Mouse (Mus musculus): Measurements from ENCODE around the gene Etv6. TPM values are rescaled to one million over a fixed set of nuclear protein-coding genes. Genes with fewer than 3 reads are reported as not detected.

The Etv6 gene
- polyA plus RNA-seq, 1 experiment from 2014 or later: 10.4 TPM

DNA sequence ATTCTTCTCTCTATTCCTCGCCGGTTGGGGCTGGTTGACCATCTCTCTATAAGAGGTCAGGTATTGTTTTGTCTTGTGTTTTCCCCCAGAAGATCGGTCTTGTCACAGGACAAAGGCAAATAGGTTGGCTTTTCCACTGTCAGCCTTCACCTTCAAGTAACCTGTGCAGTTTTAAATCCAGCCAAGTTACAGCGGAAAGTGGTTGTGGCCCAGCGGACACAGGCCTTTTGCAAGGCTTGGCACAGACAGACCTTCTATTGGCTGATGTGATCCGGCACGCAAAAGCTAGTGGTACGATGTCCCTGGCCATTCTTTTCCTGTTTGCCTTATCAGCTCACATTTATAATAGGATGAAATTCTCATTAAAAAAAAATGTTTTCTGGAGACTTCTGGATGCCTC is 3.9 kb downstream of the Etv6 start:
- H3K4me2 ChIP-seq (ENCODE audit: low read depth, low read length): peak overlapping the region; percentile 66; the same call in 1 of the 2 replicates
- no peaks in the 10 kb centered on the region for H3K9me3 ChIP-seq (replicated peaks; ENCODE audit: control insufficient read depth, low read length)
- H3K27ac ChIP-seq (ENCODE audit: low read length): 0 out of 2 replicates have a peak overlapping the region, but pooled peaks have one; percentile 16
- WGBS: 65% methylated on average over 8 of the region's 8 CpGs
- peaks cover 46% of the 10 kb centered on the region for H3K4me1 ChIP-seq (ENCODE audit: control insufficient read depth, insufficient read depth, low read length)
- H3K27me3 ChIP-seq (ENCODE audit: control insufficient read depth, insufficient read depth, low read length): no peaks in the 10 kb centered on the region
- no peaks in the 10 kb centered on the region for H3K36me3 ChIP-seq (ENCODE audit: control insufficient read depth, insufficient read depth, low read length)
- H3K4me3 ChIP-seq (replicated peaks; ENCODE audit: low read length): no peak overlapping the region
- ATAC-seq (ENCODE audit: insufficient read depth, low FRiP score): no peak
- H3K9ac ChIP-seq (ENCODE audit: low read length): peak overlapping the region; percentile 56

DNA sequence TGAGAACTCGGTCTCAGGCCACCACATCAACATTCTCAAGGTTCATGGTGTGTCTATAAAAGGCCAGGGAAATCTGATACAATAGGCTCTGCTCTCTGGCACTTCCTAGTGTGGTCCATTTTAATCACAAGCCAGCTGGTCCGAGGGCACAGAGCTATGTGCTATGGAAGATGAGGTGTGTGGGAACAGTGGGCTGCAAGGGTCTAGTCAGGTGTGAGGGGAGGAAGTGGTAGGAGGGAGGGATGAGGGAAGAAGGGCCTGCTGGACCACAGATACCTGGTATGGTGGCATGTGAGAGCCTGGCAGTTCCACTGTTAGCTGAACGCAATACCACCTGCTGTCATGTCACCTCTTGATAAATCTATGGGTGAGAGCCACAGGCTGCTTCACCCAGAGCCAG is 4.8 kb downstream of the Etv6 start:
- no peaks in the 10 kb centered on the region for H3K27me3 ChIP-seq (ENCODE audit: control insufficient read depth, insufficient read depth, low read length)
- H3K4me2 ChIP-seq (ENCODE audit: low read depth, low read length): no peak overlapping the region
- no peaks in the 10 kb centered on the region for H3K9me3 ChIP-seq (replicated peaks; ENCODE audit: control insufficient read depth, low read length)
- H3K4me1 ChIP-seq (ENCODE audit: control insufficient read depth, insufficient read depth, low read length): peaks cover 53% of the 10 kb centered on the region
- H3K27ac ChIP-seq (ENCODE audit: low read length): no peak overlapping the region
- WGBS: 57% methylated on average over 3 of the region's 3 CpGs
- no peak overlapping the region for H3K4me3 ChIP-seq (replicated peaks; ENCODE audit: low read length)
- H3K9ac ChIP-seq (ENCODE audit: low read length): no peak overlapping the region
- no peaks in the 10 kb centered on the region for H3K36me3 ChIP-seq (ENCODE audit: control insufficient read depth, insufficient read depth, low read length)
- ATAC-seq (ENCODE audit: insufficient read depth, low FRiP score): no peak

DNA sequence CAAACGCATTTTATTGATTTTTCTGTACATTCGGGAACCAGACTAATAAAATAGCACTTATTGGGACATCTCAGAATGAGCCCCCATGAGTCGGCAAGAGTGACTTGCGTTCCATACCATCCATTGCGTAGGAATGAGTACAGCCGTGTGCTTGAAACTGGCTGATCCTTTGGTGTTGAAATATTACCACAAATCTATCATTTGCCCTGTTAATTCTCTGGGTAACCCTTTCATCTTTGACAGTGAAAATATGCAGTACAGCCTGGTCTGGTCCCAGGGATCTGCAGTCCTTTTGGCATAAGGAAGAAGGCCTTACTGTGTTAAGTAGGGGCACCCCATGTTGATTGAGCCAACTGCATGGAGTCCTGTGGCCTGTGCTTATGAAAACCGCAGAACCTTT is 5.8 kb downstream of the Etv6 start:
- H3K9me3 ChIP-seq (replicated peaks; ENCODE audit: control insufficient read depth, low read length): no peaks in the 10 kb centered on the region
- H3K4me2 ChIP-seq (ENCODE audit: low read depth, low read length): no peak overlapping the region
- no peak for ATAC-seq (ENCODE audit: insufficient read depth, low FRiP score)
- 66% methylated on average over 7 of the region's 7 CpGs for WGBS
- no peak overlapping the region for H3K4me3 ChIP-seq (replicated peaks; ENCODE audit: low read length)
- H3K27ac ChIP-seq (ENCODE audit: low read length): no peak overlapping the region
- no peaks in the 10 kb centered on the region for H3K36me3 ChIP-seq (ENCODE audit: control insufficient read depth, insufficient read depth, low read length)
- H3K9ac ChIP-seq (ENCODE audit: low read length): no peak overlapping the region
- H3K4me1 ChIP-seq (ENCODE audit: control insufficient read depth, insufficient read depth, low read length): peaks cover 60% of the 10 kb centered on the region
- no peaks in the 10 kb centered on the region for H3K27me3 ChIP-seq (ENCODE audit: control insufficient read depth, insufficient read depth, low read length)

DNA sequence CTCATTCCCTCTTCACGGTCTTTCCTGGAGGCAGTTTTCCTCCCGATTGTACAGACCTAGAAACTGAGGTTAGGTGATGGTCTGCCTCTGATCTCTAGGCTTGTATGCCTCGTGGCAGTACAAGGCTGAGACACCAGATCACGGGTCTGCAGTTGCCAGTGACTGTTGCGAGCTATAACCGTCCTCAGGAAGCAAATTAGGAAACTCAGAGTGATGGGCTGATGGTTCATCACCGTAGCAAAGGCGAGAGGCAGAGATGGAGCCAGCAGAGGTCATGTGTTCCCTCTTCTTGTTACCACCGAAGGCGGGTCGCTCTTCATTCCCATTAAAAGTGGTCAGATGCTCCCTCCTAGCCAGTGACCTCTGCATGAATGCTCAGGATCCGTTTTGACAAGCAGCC is 6.4 kb downstream of the Etv6 start:
- Histone ChIP-seq H3K36me3 (ENCODE audit: control insufficient read depth, insufficient read depth, low read length) (no peaks in the 10 kb centered on the region), H3K27me3 (ENCODE audit: control insufficient read depth, insufficient read depth, low read length) (no peaks in the 10 kb centered on the region), H3K4me3 (replicated peaks; ENCODE audit: low read length) (no peak overlapping the region), H3K4me1 (ENCODE audit: control insufficient read depth, insufficient read depth, low read length) (peaks cover 60% of the 10 kb centered on the region), H3K9ac (ENCODE audit: low read length) (no peak overlapping the region), H3K27ac (ENCODE audit: low read length) (no peak overlapping the region), H3K4me2 (ENCODE audit: low read depth, low read length) (no peak overlapping the region), H3K9me3 (replicated peaks; ENCODE audit: control insufficient read depth, low read length) (no peaks in the 10 kb centered on the region)
- ATAC-seq (ENCODE audit: insufficient read depth, low FRiP score): no peak
- 45% methylated on average over 12 of the region's 12 CpGs for WGBS

DNA sequence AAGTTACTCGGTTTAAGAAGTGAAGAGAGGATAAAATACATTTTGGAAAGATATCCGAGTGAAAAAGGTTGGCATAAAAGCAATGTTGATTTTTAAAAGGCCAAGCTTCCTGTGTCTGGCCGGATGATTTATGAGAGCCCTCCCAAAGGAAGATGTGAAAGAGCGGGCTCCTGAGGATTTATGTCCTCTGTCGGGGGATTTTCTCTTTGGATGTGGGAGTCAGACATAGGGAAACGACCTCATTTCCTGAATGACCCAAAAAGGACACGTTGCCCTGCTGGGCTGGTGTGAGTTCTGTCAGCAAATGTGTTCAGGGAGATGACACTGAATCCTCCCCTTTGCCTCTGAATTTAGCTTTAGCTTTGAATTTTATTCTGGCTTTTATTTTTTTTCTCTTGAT is 8.0 kb downstream of the Etv6 start:
- ATAC-seq (ENCODE audit: insufficient read depth, low FRiP score): no peak
- Histone ChIP-seq H3K9ac (ENCODE audit: low read length) (no peak overlapping the region), H3K27ac (ENCODE audit: low read length) (peak overlapping the region; percentile 58), H3K4me2 (ENCODE audit: low read depth, low read length) (no peak overlapping the region), H3K9me3 (replicated peaks; ENCODE audit: control insufficient read depth, low read length) (no peaks in the 10 kb centered on the region), H3K4me3 (replicated peaks; ENCODE audit: low read length) (no peak overlapping the region), H3K27me3 (ENCODE audit: control insufficient read depth, insufficient read depth, low read length) (no peaks in the 10 kb centered on the region), H3K4me1 (ENCODE audit: control insufficient read depth, insufficient read depth, low read length) (peaks cover 48% of the 10 kb centered on the region), H3K36me3 (ENCODE audit: control insufficient read depth, insufficient read depth, low read length) (no peaks in the 10 kb centered on the region)
- 18% methylated on average over 7 of the region's 7 CpGs for WGBS

DNA sequence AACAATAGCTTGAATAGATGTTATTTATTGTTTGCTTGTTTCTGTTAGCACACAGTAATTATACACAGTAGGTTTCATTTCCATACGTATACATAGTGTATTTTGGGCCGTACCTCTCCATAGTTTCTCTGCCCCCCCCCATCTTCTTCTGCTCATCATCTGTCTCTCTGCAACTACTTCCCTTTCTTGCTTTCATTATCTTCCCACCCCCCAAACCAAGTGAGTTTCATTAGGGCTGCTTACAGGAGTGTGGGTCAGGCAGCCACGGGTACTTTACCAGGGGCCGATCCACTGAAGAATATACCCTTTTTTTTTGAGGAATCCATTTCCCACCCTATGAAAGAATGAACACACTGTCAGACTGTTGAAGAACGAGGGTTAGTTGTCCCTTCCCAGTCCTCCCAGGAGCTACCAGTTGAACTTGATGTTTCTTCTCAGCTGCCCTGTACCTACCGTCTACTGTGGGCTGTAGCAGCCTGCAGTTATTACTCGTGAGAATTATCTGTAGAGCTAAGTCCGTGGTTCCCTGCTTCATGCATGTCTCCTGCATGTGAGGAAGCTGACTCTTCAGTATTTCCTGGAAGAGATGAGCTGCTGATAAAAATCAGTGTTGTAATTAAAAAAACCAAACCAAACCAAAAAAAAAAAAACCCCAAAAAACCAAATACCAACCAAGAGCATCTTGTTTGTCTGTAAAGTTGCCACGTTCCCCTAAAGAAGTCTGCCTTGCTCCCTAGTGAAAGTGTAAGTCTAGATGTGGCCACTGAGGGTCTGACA is 9.8 kb downstream of the Etv6 start:
- Histone ChIP-seq H3K4me3 (replicated peaks; ENCODE audit: low read length) (no peak overlapping the region), H3K27me3 (ENCODE audit: control insufficient read depth, insufficient read depth, low read length) (no peaks in the 10 kb centered on the region), H3K27ac (ENCODE audit: low read length) (0 out of 2 replicates have a peak overlapping the region, but pooled peaks have one; percentile 20), H3K9ac (ENCODE audit: low read length) (no peak overlapping the region), H3K4me1 (ENCODE audit: control insufficient read depth, insufficient read depth, low read length) (peaks cover 41% of the 10 kb centered on the region), H3K4me2 (ENCODE audit: low read depth, low read length) (no peak overlapping the region), H3K9me3 (replicated peaks; ENCODE audit: control insufficient read depth, low read length) (no peaks in the 10 kb centered on the region), H3K36me3 (ENCODE audit: control insufficient read depth, insufficient read depth, low read length) (no peaks in the 10 kb centered on the region)
- no peak for ATAC-seq (ENCODE audit: insufficient read depth, low FRiP score)
- 70% methylated on average over 9 of the region's 9 CpGs for WGBS

DNA sequence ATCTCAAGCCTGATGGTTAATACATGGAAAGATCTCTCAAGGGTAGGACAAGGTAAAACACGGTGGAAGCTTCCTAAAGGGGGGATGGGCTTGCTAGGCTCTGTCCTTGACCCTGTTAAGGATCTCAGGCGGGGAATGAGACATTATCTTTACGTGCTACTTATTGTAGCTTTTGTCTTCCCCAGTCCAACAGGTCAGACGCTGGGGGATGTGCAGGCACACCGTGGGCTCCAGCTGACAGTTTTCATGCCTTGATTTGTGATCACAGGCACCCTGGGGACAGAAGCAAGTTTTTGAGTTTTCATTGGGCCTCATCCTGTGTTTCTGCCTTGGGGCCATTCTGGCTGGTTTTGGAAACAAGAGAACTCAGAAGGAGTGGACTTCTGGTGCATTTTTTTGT is 10.6 kb downstream of the Etv6 start:
- no peak overlapping the region for H3K4me3 ChIP-seq (replicated peaks; ENCODE audit: low read length)
- peaks cover 41% of the 10 kb centered on the region for H3K4me1 ChIP-seq (ENCODE audit: control insufficient read depth, insufficient read depth, low read length)
- WGBS: 48% methylated on average over 5 of the region's 5 CpGs
- no peak overlapping the region for H3K9ac ChIP-seq (ENCODE audit: low read length)
- no peaks in the 10 kb centered on the region for H3K9me3 ChIP-seq (replicated peaks; ENCODE audit: control insufficient read depth, low read length)
- no peak overlapping the region for H3K4me2 ChIP-seq (ENCODE audit: low read depth, low read length)
- no peaks in the 10 kb centered on the region for H3K36me3 ChIP-seq (ENCODE audit: control insufficient read depth, insufficient read depth, low read length)
- no peak for ATAC-seq (ENCODE audit: insufficient read depth, low FRiP score)
- no peak overlapping the region for H3K27ac ChIP-seq (ENCODE audit: low read length)
- no peaks in the 10 kb centered on the region for H3K27me3 ChIP-seq (ENCODE audit: control insufficient read depth, insufficient read depth, low read length)

DNA sequence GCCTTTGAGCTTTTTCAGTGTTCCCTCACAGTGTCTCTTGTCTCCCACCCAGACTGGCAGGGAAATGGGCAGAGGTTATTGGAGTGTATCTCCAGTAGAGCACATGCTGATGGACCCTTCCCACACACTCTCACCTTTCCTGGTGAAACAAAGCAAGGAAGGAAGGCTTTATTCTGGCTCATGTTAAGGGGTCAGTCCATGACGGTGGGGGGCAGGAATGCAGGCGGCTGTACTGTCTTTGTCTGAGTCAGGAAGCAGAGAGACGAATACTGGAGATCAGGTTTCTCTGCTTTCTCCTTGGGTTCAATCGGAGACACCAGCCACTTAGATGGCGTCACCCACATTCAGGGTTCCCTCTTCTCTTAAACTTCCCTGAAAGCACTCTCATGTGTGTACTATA is 11.7 kb downstream of the Etv6 start:
- H3K9ac ChIP-seq (ENCODE audit: low read length): no peak overlapping the region
- H3K27me3 ChIP-seq (ENCODE audit: control insufficient read depth, insufficient read depth, low read length): no peaks in the 10 kb centered on the region
- no peak overlapping the region for H3K4me3 ChIP-seq (replicated peaks; ENCODE audit: low read length)
- H3K36me3 ChIP-seq (ENCODE audit: control insufficient read depth, insufficient read depth, low read length): no peaks in the 10 kb centered on the region
- no peak overlapping the region for H3K27ac ChIP-seq (ENCODE audit: low read length)
- no peak overlapping the region for H3K4me2 ChIP-seq (ENCODE audit: low read depth, low read length)
- peak; percentile 47; the same call in 1 of the 2 replicates for ATAC-seq (ENCODE audit: insufficient read depth, low FRiP score)
- no peaks in the 10 kb centered on the region for H3K9me3 ChIP-seq (replicated peaks; ENCODE audit: control insufficient read depth, low read length)
- 65% methylated on average over 5 of the region's 5 CpGs for WGBS
- peaks cover 37% of the 10 kb centered on the region for H3K4me1 ChIP-seq (ENCODE audit: control insufficient read depth, insufficient read depth, low read length)

DNA sequence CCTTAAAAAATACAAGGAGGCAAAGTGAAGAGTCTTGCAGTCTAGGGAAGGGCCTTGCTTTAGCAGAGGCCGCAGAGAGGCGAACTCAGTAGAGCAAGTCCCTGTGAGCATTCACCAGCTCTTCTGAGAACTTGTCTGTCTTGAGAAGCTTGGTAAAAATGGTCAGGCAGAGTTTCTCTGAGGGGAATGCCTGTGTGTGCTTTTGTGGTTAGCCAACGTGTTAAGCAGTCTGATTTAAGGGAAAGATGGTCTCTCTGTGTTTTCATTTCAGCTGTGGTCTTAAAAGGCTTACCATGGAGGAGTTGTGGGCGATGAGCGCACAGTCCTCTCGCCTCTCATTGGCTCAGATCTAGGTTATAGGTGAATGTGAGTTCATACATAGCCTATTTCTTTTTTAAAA is 12.5 kb downstream of the Etv6 start:
- 81% methylated on average over 6 of the region's 6 CpGs for WGBS
- Histone ChIP-seq H3K4me2 (ENCODE audit: low read depth, low read length) (no peak overlapping the region), H3K9me3 (replicated peaks; ENCODE audit: control insufficient read depth, low read length) (no peaks in the 10 kb centered on the region), H3K27me3 (ENCODE audit: control insufficient read depth, insufficient read depth, low read length) (no peaks in the 10 kb centered on the region), H3K27ac (ENCODE audit: low read length) (no peak overlapping the region), H3K4me3 (replicated peaks; ENCODE audit: low read length) (no peak overlapping the region), H3K4me1 (ENCODE audit: control insufficient read depth, insufficient read depth, low read length) (peaks cover 35% of the 10 kb centered on the region), H3K9ac (ENCODE audit: low read length) (no peak overlapping the region), H3K36me3 (ENCODE audit: control insufficient read depth, insufficient read depth, low read length) (no peaks in the 10 kb centered on the region)
- no peak for ATAC-seq (ENCODE audit: insufficient read depth, low FRiP score)
